Mouse (Mus musculus) midbrain, embryonic 16.5 days (tissue): Measurements from ENCODE around the gene Usp32. TPM values are rescaled to one million over a fixed set of nuclear protein-coding genes. Genes with fewer than 3 reads are reported as not detected.

Source experiments
- ATAC-seq: fragments of 200-750 bp; cut with Nextera tagmentation; 2 replicates; pipeline ENCODE4 v1.8.0; 2017; ENCODE audit warnings: moderate TSS enrichment
- H3K27ac ChIP-seq: fragments of 300-500 bp; sonication (generic); 2 replicates; pipeline ENCODE4 v1.5.1; 2014; ENCODE audit warnings: mild to moderate bottlenecking, low read length, mixed read lengths
- H3K27me3 ChIP-seq: fragments of 300-500 bp; sonication (generic); 2 replicates; pipeline ENCODE4 v1.6.1; 2014; ENCODE audit warnings: low read depth, low read length, mixed read lengths; ENCODE audit not compliant: control insufficient read depth, insufficient read depth
- H3K36me3 ChIP-seq: fragments of 300-500 bp; sonication (generic); 2 replicates; pipeline ENCODE4 v1.6.1; 2014; ENCODE audit warnings: mild to moderate bottlenecking, low read length, moderate library complexity, mixed read lengths; ENCODE audit not compliant: control insufficient read depth, insufficient read depth
- H3K4me1 ChIP-seq: fragments of 300-500 bp; sonication (generic); 2 replicates; pipeline ENCODE4 v1.6.1; 2014; ENCODE audit warnings: mild to moderate bottlenecking, low read length, mixed read lengths; ENCODE audit not compliant: control insufficient read depth, insufficient read depth
- H3K4me2 ChIP-seq: fragments of 300-500 bp; sonication (generic); 2 replicates; pipeline ENCODE4 v1.6.1; 2014; ENCODE audit warnings: mild to moderate bottlenecking, low read length, mixed read lengths
- H3K4me3 ChIP-seq: fragments of 300-500 bp; sonication (generic); 2 replicates; pipeline ENCODE4 v1.5.1; 2014; ENCODE audit warnings: low read depth, mild to moderate bottlenecking, low read length, moderate library complexity, mixed read lengths
- H3K9ac ChIP-seq: fragments of 300-500 bp; sonication (generic); 2 replicates; pipeline ENCODE4 v1.6.1; 2014; ENCODE audit warnings: low read depth, low read length, mixed read lengths
- H3K9me3 ChIP-seq: fragments of 300-500 bp; sonication (generic); replicated peaks from 2 replicates; pipeline ENCODE4 v1.6.1; 2014; ENCODE audit warnings: mild to moderate bottlenecking, low read length, mixed read lengths; ENCODE audit not compliant: control insufficient read depth, poor library complexity, severe bottlenecking
- WGBS: fragments of 180-500 bp; shearing (Covaris S2); extraction: QIAGEN DNeasy Blood & Tissue Kit; methylation state at CpG from one replicate; pipeline ENCODE4 v1.1.7; 2014; 5-methylcytosine and 5-hydroxymethylcytosine counted together
- polyA plus RNA-seq: library from polyadenylated mRNA; unstranded; fragments of >200 nt; fragmentation: Nextera tagmentation; extraction: Ambion mirVana; gene quantifications from 2 replicates; pipeline ENCODE4 v1.2.1, GENCODE M21; 2015

The Usp32 gene
- polyA plus RNA-seq, 1 experiment from 2014 or later = 13.4 TPM

GRCm38 (mm10) chr11:85003566-85003965 is 136.4 kb downstream of the Usp32 start:
- no peak for ATAC-seq
- 99% methylated on average over 3 of the region's 3 CpGs for WGBS
- H3K36me3 ChIP-seq = peaks cover 18% of the 10 kb centered on the region
- H3K9ac ChIP-seq = no peak overlapping the region
- no peaks in the 10 kb centered on the region for H3K4me1 ChIP-seq
- no peak overlapping the region for H3K27ac ChIP-seq
- H3K27me3 ChIP-seq = no peaks in the 10 kb centered on the region
- H3K9me3 ChIP-seq = no peaks in the 10 kb centered on the region
- no peak overlapping the region for H3K4me2 ChIP-seq
- no peak overlapping the region for H3K4me3 ChIP-seq

- ATAC-seq = no peak
- H3K36me3 ChIP-seq = peaks cover 24% of the 10 kb centered on the region
- no peak overlapping the region for H3K9ac ChIP-seq
- 91% methylated on average over 1 of the region's 1 CpGs for WGBS
- H3K27ac ChIP-seq = no peak overlapping the region
- no peaks in the 10 kb centered on the region for H3K4me1 ChIP-seq
- H3K27me3 ChIP-seq = no peaks in the 10 kb centered on the region
- no peak overlapping the region for H3K4me3 ChIP-seq
- H3K4me2 ChIP-seq = no peak overlapping the region
- no peaks in the 10 kb centered on the region for H3K9me3 ChIP-seq
Measured at GRCm38 (mm10) chr11:84995241-84995640, 144.7 kb downstream of the Usp32 start.

- H3K36me3 ChIP-seq = peaks cover 19% of the 10 kb centered on the region
- ATAC-seq = no peak
- no peak overlapping the region for H3K4me3 ChIP-seq
- no peaks in the 10 kb centered on the region for H3K9me3 ChIP-seq
- 92% methylated on average over 1 of the region's 1 CpGs for WGBS
- H3K4me1 ChIP-seq = no peaks in the 10 kb centered on the region
- H3K9ac ChIP-seq = no peak overlapping the region
- H3K27ac ChIP-seq = no peak overlapping the region
- no peak overlapping the region for H3K4me2 ChIP-seq
- H3K27me3 ChIP-seq = no peaks in the 10 kb centered on the region
Measured at GRCm38 (mm10) chr11:84992996-84993395, 147.0 kb downstream of the Usp32 start.

- ATAC-seq = no peak
- H3K36me3 ChIP-seq = peaks cover 28% of the 10 kb centered on the region
Measured at GRCm38 (mm10) chr11:84988341-84988919, 151.5 kb downstream of the Usp32 start.

GRCm38 (mm10) chr11:84985421-84985820 is 154.5 kb downstream of the Usp32 start:
- ATAC-seq = no peak
- Histone ChIP-seq H3K27ac (no peak overlapping the region), H3K9ac (no peak overlapping the region), H3K9me3 (no peaks in the 10 kb centered on the region), H3K36me3 (peaks cover 14% of the 10 kb centered on the region), H3K4me2 (no peak overlapping the region), H3K27me3 (no peaks in the 10 kb centered on the region), H3K4me1 (no peaks in the 10 kb centered on the region), H3K4me3 (no peak overlapping the region)
- WGBS = 93% methylated on average over 6 of the region's 6 CpGs

More at GRCm38 (mm10) chr11:84988341-84988919, 151.5 kb downstream of the Usp32 start:
- H3K4me2 ChIP-seq = no peak overlapping the region
- H3K9me3 ChIP-seq = no peaks in the 10 kb centered on the region
- H3K4me1 ChIP-seq = no peaks in the 10 kb centered on the region
- H3K4me3 ChIP-seq = no peak overlapping the region
- 95% methylated on average over 3 of the region's 3 CpGs for WGBS
- H3K27me3 ChIP-seq = no peaks in the 10 kb centered on the region
- no peak overlapping the region for H3K9ac ChIP-seq
- no peak overlapping the region for H3K27ac ChIP-seq

GRCm38 (mm10) chr11:84980697-84981096 is 159.3 kb downstream of the Usp32 start:
- WGBS = 73% methylated on average over 2 of the region's 2 CpGs

GRCm38 (mm10) chr11:84979351-84979750 is 160.6 kb downstream of the Usp32 start:
- H3K4me2 ChIP-seq = no peak overlapping the region
- H3K9me3 ChIP-seq = no peaks in the 10 kb centered on the region
- no peaks in the 10 kb centered on the region for H3K4me1 ChIP-seq
- no peak overlapping the region for H3K4me3 ChIP-seq
- H3K9ac ChIP-seq = no peak overlapping the region
- WGBS = 41% methylated on average over 1 of the region's 1 CpGs
- H3K27ac ChIP-seq = no peak overlapping the region
- H3K27me3 ChIP-seq = no peaks in the 10 kb centered on the region
- ATAC-seq = no peak
- no peaks in the 10 kb centered on the region for H3K36me3 ChIP-seq

More at GRCm38 (mm10) chr11:84980697-84981096, 159.3 kb downstream of the Usp32 start:
- Histone ChIP-seq H3K9me3 (no peaks in the 10 kb centered on the region), H3K27me3 (no peaks in the 10 kb centered on the region), H3K4me1 (no peaks in the 10 kb centered on the region), H3K36me3 (peaks cover 4% of the 10 kb centered on the region), H3K9ac (no peak overlapping the region), H3K27ac (no peak overlapping the region), H3K4me3 (no peak overlapping the region), H3K4me2 (no peak overlapping the region)
- no peak for ATAC-seq

GRCm38 (mm10) chr11:84978113-84978512 is 161.8 kb downstream of the Usp32 start:
- no peaks in the 10 kb centered on the region for H3K36me3 ChIP-seq
- no peak overlapping the region for H3K4me2 ChIP-seq
- H3K4me3 ChIP-seq = no peak overlapping the region
- ATAC-seq = no peak
- no peak overlapping the region for H3K27ac ChIP-seq
- H3K9ac ChIP-seq = no peak overlapping the region
- H3K4me1 ChIP-seq = no peaks in the 10 kb centered on the region
- H3K27me3 ChIP-seq = no peaks in the 10 kb centered on the region
- no peaks in the 10 kb centered on the region for H3K9me3 ChIP-seq
- 49% methylated on average over 2 of the region's 2 CpGs for WGBS

- H3K4me3 ChIP-seq = no peak overlapping the region
- no peaks in the 10 kb centered on the region for H3K36me3 ChIP-seq
- no peaks in the 10 kb centered on the region for H3K9me3 ChIP-seq
- H3K4me1 ChIP-seq = no peaks in the 10 kb centered on the region
- H3K4me2 ChIP-seq = no peak overlapping the region
- H3K27me3 ChIP-seq = no peaks in the 10 kb centered on the region
- no peak overlapping the region for H3K27ac ChIP-seq
- 87% methylated on average over 3 of the region's 3 CpGs for WGBS
- H3K9ac ChIP-seq = no peak overlapping the region
- ATAC-seq = no peak
Measured at GRCm38 (mm10) chr11:84977385-84977952, 162.5 kb downstream of the Usp32 start.
